Mouse (Mus musculus): ENCODE data around the gene Vmn1r1. TPM values are rescaled to one million over a fixed set of nuclear protein-coding genes. Genes with fewer than 3 reads are reported as not detected.

Gene Vmn1r1
- polyA plus RNA-seq, 1 experiment = not detected

DNA sequence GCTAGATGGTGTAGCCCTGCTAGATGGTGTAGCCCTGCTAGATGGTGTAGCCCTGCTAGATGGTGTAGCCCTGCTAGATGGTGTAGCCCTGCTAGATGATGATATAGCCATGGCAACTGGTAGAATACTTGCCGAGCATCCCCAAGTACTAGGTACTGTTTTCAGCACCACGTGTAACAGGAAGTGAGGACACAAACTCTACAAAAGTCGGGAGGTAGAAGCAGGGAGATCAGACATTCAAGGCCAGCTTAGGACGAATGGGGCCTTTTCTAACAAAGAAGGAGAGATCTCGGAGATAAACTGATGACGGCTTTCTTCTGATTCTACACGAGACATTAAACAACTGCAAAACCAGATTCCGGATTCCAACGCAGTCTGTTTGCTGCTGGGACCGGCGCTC, 54.1 kb downstream of the Vmn1r1 start:
- TF ChIP-seq CTCF (IDR thresholded peaks at IDR 0.05; ENCODE audit: extremely low read depth, insufficient read depth, insufficient read length, insufficient replicate concordance) = no peak
- no peak for TF ChIP-seq POLR2A (IDR thresholded peaks at IDR 0.05; ENCODE audit: low read depth, low read length)
- 85% methylated on average over 11 of the region's 11 CpGs for WGBS
- no peak overlapping the region for H3K4me3 ChIP-seq (ENCODE audit: extremely low read depth, insufficient read depth, insufficient read length)
- no peaks in the 10 kb centered on the region for H3K4me1 ChIP-seq (ENCODE audit: control insufficient read depth, insufficient read depth, insufficient read length)
- H3K27ac ChIP-seq (ENCODE audit: insufficient read depth, low read length) = no peak overlapping the region
- H3K27me3 ChIP-seq (ENCODE audit: control insufficient read depth, insufficient read depth, low read length) = no peaks in the 10 kb centered on the region
- no peaks in the 10 kb centered on the region for H3K36me3 ChIP-seq (ENCODE audit: control insufficient read depth, insufficient read depth, low read length)
- no peak for DNase-seq (ENCODE audit: low read depth in 1 of 2, low spot score in 2 of 2)

DNA sequence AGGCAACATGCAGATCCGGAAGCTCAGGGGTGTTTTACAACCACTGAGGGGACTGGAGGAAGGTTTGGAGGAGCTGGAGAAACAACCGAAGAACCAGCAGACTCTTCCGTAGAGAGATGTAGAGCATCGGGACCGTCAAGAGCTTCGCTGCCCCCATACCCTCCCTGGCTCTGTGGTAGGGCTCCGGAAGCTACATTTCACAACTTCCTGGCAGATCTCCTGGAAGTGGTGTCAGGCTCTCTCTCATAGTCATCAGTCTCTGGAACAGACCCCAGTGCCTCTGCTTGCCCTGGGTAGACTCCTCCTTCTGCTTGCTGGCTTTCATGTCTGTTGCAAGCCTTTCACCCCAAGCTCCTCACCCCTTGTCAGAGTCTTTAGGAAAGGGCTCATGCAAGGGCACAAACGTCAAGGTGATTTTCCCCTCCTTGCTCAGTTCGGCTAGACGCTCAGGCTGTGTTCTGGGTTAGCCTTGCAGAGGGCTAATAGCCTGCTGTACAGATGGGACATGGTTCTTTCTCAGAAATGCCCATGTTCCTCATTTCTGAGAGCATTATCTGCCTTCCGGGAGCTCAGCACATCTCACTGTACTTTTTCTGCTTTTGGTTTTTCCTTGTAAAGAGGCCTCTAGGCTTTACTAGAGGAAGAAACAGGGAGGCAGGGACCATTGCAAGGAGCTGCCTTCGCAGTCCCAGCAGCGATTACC, 55.7 kb downstream of the Vmn1r1 start:
- Histone ChIP-seq H3K4me1 (ENCODE audit: control insufficient read depth, insufficient read depth, insufficient read length) (no peaks in the 10 kb centered on the region), H3K4me3 (ENCODE audit: extremely low read depth, insufficient read depth, insufficient read length) (no peak overlapping the region), H3K36me3 (ENCODE audit: control insufficient read depth, insufficient read depth, low read length) (no peaks in the 10 kb centered on the region), H3K27ac (ENCODE audit: insufficient read depth, low read length) (no peak overlapping the region), H3K27me3 (ENCODE audit: control insufficient read depth, insufficient read depth, low read length) (no peaks in the 10 kb centered on the region)
- TF ChIP-seq CTCF (IDR thresholded peaks at IDR 0.05; ENCODE audit: extremely low read depth, insufficient read depth, insufficient read length, insufficient replicate concordance) = no peak
- no peak for TF ChIP-seq POLR2A (IDR thresholded peaks at IDR 0.05; ENCODE audit: low read depth, low read length)
- 13% methylated on average over 13 of the region's 13 CpGs for WGBS
- DNase-seq (ENCODE audit: low read depth in 1 of 2, low spot score in 2 of 2) = no peak

GRCm38 (mm10) chr1:182107251-182107650, 57.0 kb downstream of the Vmn1r1 start:
- Histone ChIP-seq H3K27me3 (ENCODE audit: control insufficient read depth, insufficient read depth, low read length) (no peaks in the 10 kb centered on the region), H3K36me3 (ENCODE audit: control insufficient read depth, insufficient read depth, low read length) (no peaks in the 10 kb centered on the region), H3K27ac (ENCODE audit: insufficient read depth, low read length) (no peak overlapping the region), H3K4me1 (ENCODE audit: control insufficient read depth, insufficient read depth, insufficient read length) (no peaks in the 10 kb centered on the region), H3K4me3 (ENCODE audit: extremely low read depth, insufficient read depth, insufficient read length) (no peak overlapping the region)
- TF ChIP-seq POLR2A (IDR thresholded peaks at IDR 0.05; ENCODE audit: low read depth, low read length) (no peak), CTCF (IDR thresholded peaks at IDR 0.05; ENCODE audit: extremely low read depth, insufficient read depth, insufficient read length, insufficient replicate concordance) (no peak)
- no peak for DNase-seq (ENCODE audit: low read depth in 1 of 2, low spot score in 2 of 2)
- 85% methylated on average over 9 of the region's 9 CpGs for WGBS

GRCm38 (mm10) chr1:182105023-182105422, 59.3 kb downstream of the Vmn1r1 start:
- 80% methylated on average over 3 of the region's 3 CpGs for WGBS

More at GRCm38 (mm10) chr1:182105023-182105422, 59.3 kb downstream of the Vmn1r1 start:
- no peaks in the 10 kb centered on the region for H3K4me1 ChIP-seq (ENCODE audit: control insufficient read depth, insufficient read depth, insufficient read length)
- H3K27ac ChIP-seq (ENCODE audit: insufficient read depth, low read length) = no peak overlapping the region
- H3K27me3 ChIP-seq (ENCODE audit: control insufficient read depth, insufficient read depth, low read length) = no peaks in the 10 kb centered on the region
- TF ChIP-seq CTCF (IDR thresholded peaks at IDR 0.05; ENCODE audit: extremely low read depth, insufficient read depth, insufficient read length, insufficient replicate concordance) (no peak), POLR2A (IDR thresholded peaks at IDR 0.05; ENCODE audit: low read depth, low read length) (no peak)
- no peak overlapping the region for H3K4me3 ChIP-seq (ENCODE audit: extremely low read depth, insufficient read depth, insufficient read length)
- no peaks in the 10 kb centered on the region for H3K36me3 ChIP-seq (ENCODE audit: control insufficient read depth, insufficient read depth, low read length)
- no peak for DNase-seq (ENCODE audit: low read depth in 1 of 2, low spot score in 2 of 2)

Other genes starting within 250 kb of the Vmn1r1 start
- gene Enah, start 144.5 kb downstream of the Vmn1r1 start, polyA plus RNA-seq (2012; rRNA removed) = 1.5 and 1.6 TPM in 2 replicates
- gene Srp9, start 39.7 kb downstream of the Vmn1r1 start, polyA plus RNA-seq (2012; rRNA removed) = 27.1 and 27.5 TPM in 2 replicates
- gene Degs1, start 118.3 kb upstream of the Vmn1r1 start, polyA plus RNA-seq (2012; rRNA removed) = 29.1 and 34.6 TPM in 2 replicates
- 7.3 and 10.4 TPM in 2 replicates for gene Fbxo28, start 177.1 kb upstream of the Vmn1r1 start, polyA plus RNA-seq (2012; rRNA removed)
- gene Trp53bp2, start 244.7 kb upstream of the Vmn1r1 start, polyA plus RNA-seq (2012; rRNA removed) = 8.9 and 11.2 TPM in 2 replicates